Mouse (Mus musculus) liver, embryonic 16.5 days (tissue): Measurements from ENCODE around the gene Pdxp. TPM values are rescaled to one million over a fixed set of nuclear protein-coding genes. Genes with fewer than 3 reads are reported as not detected.

Source experiments
- ATAC-seq: fragments of 200-750 bp; cut with Nextera tagmentation; 2 replicates; pipeline ENCODE4 v1.8.0; 2017; ENCODE audit warnings: low read depth, mild to moderate bottlenecking, moderate number of reproducible peaks, moderate library complexity
- H3K27ac ChIP-seq: fragments of 300-500 bp; sonication (generic); 2 replicates; pipeline ENCODE4 v1.5.1; 2014; ENCODE audit warnings: mild to moderate bottlenecking, low read length
- H3K27me3 ChIP-seq: fragments of 300-500 bp; sonication (generic); 2 replicates; pipeline ENCODE4 v1.6.1; 2014; ENCODE audit warnings: low read depth, low read length, mixed read lengths; ENCODE audit not compliant: control insufficient read depth, insufficient read depth
- H3K36me3 ChIP-seq: fragments of 300-500 bp; sonication (generic); 2 replicates; pipeline ENCODE4 v1.6.1; 2014; ENCODE audit warnings: mild to moderate bottlenecking; ENCODE audit not compliant: control insufficient read depth, insufficient read depth
- H3K4me1 ChIP-seq: fragments of 300-500 bp; sonication (generic); 2 replicates; pipeline ENCODE4 v1.6.1; 2014; ENCODE audit warnings: low read depth, low read length, mixed read lengths; ENCODE audit not compliant: control insufficient read depth
- H3K4me2 ChIP-seq: fragments of 300-500 bp; sonication (generic); 2 replicates; pipeline ENCODE4 v1.6.1; 2014; ENCODE audit warnings: low read depth, low read length, mixed read lengths
- H3K4me3 ChIP-seq: fragments of 300-500 bp; sonication (generic); 2 replicates; pipeline ENCODE4 v1.5.1; 2014; ENCODE audit warnings: low read depth, mild to moderate bottlenecking, low read length
- H3K9ac ChIP-seq: fragments of 300-500 bp; sonication (generic); 2 replicates; pipeline ENCODE4 v1.6.1; 2014; ENCODE audit warnings: low read depth, low read length
- H3K9me3 ChIP-seq: fragments of 300-500 bp; sonication (generic); replicated peaks from 2 replicates; pipeline ENCODE4 v1.6.1; 2016; ENCODE audit warnings: low read length; ENCODE audit not compliant: control insufficient read depth
- WGBS: fragments of 180-500 bp; shearing (Covaris S2); extraction: QIAGEN DNeasy Blood & Tissue Kit; methylation state at CpG from one replicate; pipeline ENCODE4 v1.1.7; 2014; ENCODE audit not compliant: insufficient replicate concordance; 5-methylcytosine and 5-hydroxymethylcytosine counted together
- polyA plus RNA-seq: library from polyadenylated mRNA; unstranded; fragments of >200 nt; fragmentation: Nextera tagmentation; extraction: Ambion mirVana; gene quantifications from 2 replicates; pipeline ENCODE4 v1.2.1, GENCODE M21; 2015

Pdxp gene
- polyA plus RNA-seq, 1 experiment from 2014 or later, result 2.7 TPM

GRCm38 (mm10) chr15:78903243-78903642 is 10.5 kb upstream of the Pdxp start:
- ATAC-seq, result no peak
- Histone ChIP-seq H3K4me2 (no peak overlapping the region), H3K36me3 (peaks cover 13% of the 10 kb centered on the region), H3K9ac (no peak overlapping the region), H3K27me3 (no peaks in the 10 kb centered on the region), H3K4me1 (peaks cover 34% of the 10 kb centered on the region), H3K27ac (no peak overlapping the region), H3K9me3 (no peaks in the 10 kb centered on the region), H3K4me3 (no peak overlapping the region)
- WGBS, result 2% methylated on average over 2 of the region's 2 CpGs

GRCm38 (mm10) chr15:78908399-78908798 is 5.3 kb upstream of the Pdxp start:
- H3K36me3 ChIP-seq, result peaks cover 18% of the 10 kb centered on the region
- no peaks in the 10 kb centered on the region for H3K27me3 ChIP-seq
- H3K4me2 ChIP-seq, result no peak overlapping the region
- peaks cover 13% of the 10 kb centered on the region for H3K4me1 ChIP-seq
- no peak for ATAC-seq
- no peak overlapping the region for H3K4me3 ChIP-seq
- H3K27ac ChIP-seq, result no peak overlapping the region
- 75% methylated on average over 7 of the region's 7 CpGs for WGBS
- H3K9me3 ChIP-seq, result no peaks in the 10 kb centered on the region
- H3K9ac ChIP-seq, result no peak overlapping the region

- H3K36me3 ChIP-seq, result peaks cover 14% of the 10 kb centered on the region
Measured at GRCm38 (mm10) chr15:78908982-78909381, 4.7 kb upstream of the Pdxp start.

GRCm38 (mm10) chr15:78912040-78912439 is 1.7 kb upstream of the Pdxp start:
- 30% methylated on average over 9 of the region's 9 CpGs for WGBS
- no peak overlapping the region for H3K4me2 ChIP-seq
- no peak overlapping the region for H3K9ac ChIP-seq
- H3K36me3 ChIP-seq, result peaks cover 6% of the 10 kb centered on the region
- no peaks in the 10 kb centered on the region for H3K9me3 ChIP-seq
- no peak overlapping the region for H3K27ac ChIP-seq
- no peak overlapping the region for H3K4me3 ChIP-seq
- H3K27me3 ChIP-seq, result no peaks in the 10 kb centered on the region
- H3K4me1 ChIP-seq, result peaks cover 39% of the 10 kb centered on the region
- no peak for ATAC-seq

More at GRCm38 (mm10) chr15:78908982-78909381, 4.7 kb upstream of the Pdxp start:
- H3K4me3 ChIP-seq, result no peak overlapping the region
- ATAC-seq, result no peak
- H3K27ac ChIP-seq, result no peak overlapping the region
- 59% methylated on average over 8 of the region's 8 CpGs for WGBS
- no peaks in the 10 kb centered on the region for H3K27me3 ChIP-seq
- no peaks in the 10 kb centered on the region for H3K9me3 ChIP-seq
- H3K4me2 ChIP-seq, result no peak overlapping the region
- H3K4me1 ChIP-seq, result peaks cover 15% of the 10 kb centered on the region
- H3K9ac ChIP-seq, result no peak overlapping the region

- WGBS, result under 1% methylated on average over 82 of the region's 87 CpGs
- Histone ChIP-seq H3K9me3 (no peaks in the 10 kb centered on the region), H3K9ac (peak overlapping the region; percentile 68), H3K4me1 (peaks cover 39% of the 10 kb centered on the region), H3K36me3 (peaks cover 5% of the 10 kb centered on the region), H3K27ac (no peak overlapping the region; the same call in none of the 2 replicates), H3K27me3 (no peaks in the 10 kb centered on the region), H3K4me3 (peak overlapping the region; percentile 68), H3K4me2 (peak overlapping the region; percentile 99)
- peak; percentile 41 for ATAC-seq
Measured at GRCm38 (mm10) chr15:78914091-78914822, 538 bp downstream of the Pdxp start.

GRCm38 (mm10) chr15:78914823-78915659 is 1.3 kb downstream of the Pdxp start:
- Histone ChIP-seq H3K27ac (no peak overlapping the region), H3K4me3 (peak overlapping the region; percentile 68), H3K4me1 (peaks cover 39% of the 10 kb centered on the region), H3K9ac (peak overlapping the region; percentile 68), H3K27me3 (no peaks in the 10 kb centered on the region), H3K4me2 (peak overlapping the region; percentile 99), H3K36me3 (peaks cover 5% of the 10 kb centered on the region), H3K9me3 (no peaks in the 10 kb centered on the region)
- ATAC-seq, result no peak
- 43% methylated on average over 8 of the region's 8 CpGs for WGBS

GRCm38 (mm10) chr15:78915660-78916017 is 1.9 kb downstream of the Pdxp start:
- peak overlapping the region; percentile 99 for H3K4me2 ChIP-seq
- no peak overlapping the region for H3K27ac ChIP-seq
- peaks cover 5% of the 10 kb centered on the region for H3K36me3 ChIP-seq
- no peak overlapping the region for H3K9ac ChIP-seq
- H3K4me3 ChIP-seq, result peak overlapping the region; percentile 15; the same call in 1 of the 2 replicates
- no peaks in the 10 kb centered on the region for H3K9me3 ChIP-seq
- peaks cover 39% of the 10 kb centered on the region for H3K4me1 ChIP-seq
- peak; percentile 31 for ATAC-seq
- H3K27me3 ChIP-seq, result no peaks in the 10 kb centered on the region
- WGBS, result 1% methylated on average over 8 of the region's 8 CpGs

- no peak overlapping the region for H3K27ac ChIP-seq
- no peak for ATAC-seq
- H3K4me1 ChIP-seq, result peaks cover 40% of the 10 kb centered on the region
Measured at GRCm38 (mm10) chr15:78916052-78916826, 2.5 kb downstream of the Pdxp start.

More at GRCm38 (mm10) chr15:78916052-78916826, 2.5 kb downstream of the Pdxp start:
- whole genome bisulfite sequencing, result 81% methylated on average over 12 of the region's 12 CpGs
- no peak overlapping the region for H3K9ac ChIP-seq
- H3K36me3 ChIP-seq, result no peaks in the 10 kb centered on the region; the same call in none of the 2 replicates
- no peaks in the 10 kb centered on the region for H3K27me3 ChIP-seq
- H3K4me3 ChIP-seq, result 0 out of 2 replicates have a peak overlapping the region, but pooled peaks have one; percentile 6
- no peaks in the 10 kb centered on the region for H3K9me3 ChIP-seq
- peak overlapping the region; percentile 4; the same call in 1 of the 2 replicates for H3K4me2 ChIP-seq
